Mouse (Mus musculus) spleen, embryonic (tissue): ENCODE data around the gene Atg9a.

Experiments used
- CTCF ChIA-PET: fragments of 350-600 bp; sonication (Branson Sonifier 250); formaldehyde crosslinking; loops from one replicate; lab custom pipeline; 2022; lab: Charles Lee

The Atg9a gene

GRCm38 (mm10) chr1:75179334-75180104 lies 12.5 kb downstream of the Atg9a start:
- CTCF ChIA-PET: no interaction called here

GRCm38 (mm10) chr1:75168472-75169464 lies 23.2 kb downstream of the Atg9a start, which contains the start of gene Zfand2b:
Gene Zfand2b (plus strand): TSS chr1:75168646.
- CTCF ChIA-PET: interaction anchor here (0.7 kb wide), 1 partner anchor 67 kb away, joined by 4 read pairs; the partner anchor contains the start of gene Dnajb2

GRCm38 (mm10) chr1:75168093-75168471 lies 23.9 kb downstream of the Atg9a start:
- CTCF ChIA-PET: interaction anchor here (0.7 kb wide), 1 partner anchor 68 kb away, joined by 4 read pairs; the partner anchor contains the start of gene Dnajb2

GRCm38 (mm10) chr1:75160256-75160617 lies 31.8 kb downstream of the Atg9a start:
- CTCF ChIA-PET: interaction anchor here (0.5 to 0.6 kb wide), 2 partner anchors 303 to 767 kb away, joined by 3 to 18 read pairs; no protein-coding TSS in a partner anchor

- CTCF ChIA-PET: interaction anchor here (0.6 kb wide), 1 partner anchor 766 kb away, joined by 18 read pairs; no protein-coding TSS in a partner anchor
Observed at GRCm38 (mm10) chr1:75159540-75160255, 32.3 kb downstream of the Atg9a start.

GRCm38 (mm10) chr1:75158990-75159389 lies 33.0 kb downstream of the Atg9a start:
- CTCF ChIA-PET: no interaction called here

GRCm38 (mm10) chr1:75155837-75156236 lies 36.2 kb downstream of the Atg9a start:
- CTCF ChIA-PET: interaction anchor here (0.7 kb wide), 1 partner anchor 981 kb away, joined by 4 read pairs; no protein-coding TSS in a partner anchor

- CTCF ChIA-PET: interaction anchor here (0.6 to 0.8 kb wide), 2 partner anchors 12 to 352 kb away, joined by 3 read pairs; no protein-coding TSS in a partner anchor
Observed at GRCm38 (mm10) chr1:75148727-75149126, 43.3 kb downstream of the Atg9a start.

GRCm38 (mm10) chr1:75147411-75148135 lies 44.4 kb downstream of the Atg9a start:
- CTCF ChIA-PET: no interaction called here

- CTCF ChIA-PET: no interaction called here
Observed at GRCm38 (mm10) chr1:75145589-75145988, 46.4 kb downstream of the Atg9a start.

GRCm38 (mm10) chr1:75142301-75143261 lies 49.4 kb downstream of the Atg9a start, which contains the start of the genes Cnppd1 and Retreg2:
Gene Cnppd1 (minus strand): TSS chr1:75142711.
Gene Retreg2 (plus strand): TSS chr1:75142778.
- CTCF ChIA-PET: no interaction called here

GRCm38 (mm10) chr1:75141486-75142190 lies 50.4 kb downstream of the Atg9a start:
- CTCF ChIA-PET: no interaction called here

GRCm38 (mm10) chr1:75140601-75141190 lies 51.3 kb downstream of the Atg9a start:
- CTCF ChIA-PET: interaction anchor here (0.6 kb wide), 1 partner anchor 116 kb away, joined by 4 read pairs; no protein-coding TSS in a partner anchor

- CTCF ChIA-PET: no interaction called here
Observed at GRCm38 (mm10) chr1:75138448-75138847, 53.5 kb downstream of the Atg9a start.

- CTCF ChIA-PET: no interaction called here
Observed at GRCm38 (mm10) chr1:75136730-75137129, 55.3 kb downstream of the Atg9a start.

GRCm38 (mm10) chr1:75136293-75136692 lies 55.7 kb downstream of the Atg9a start:
- CTCF ChIA-PET: no interaction called here

GRCm38 (mm10) chr1:75133421-75134207 lies 58.4 kb downstream of the Atg9a start, which contains the start of gene Slc23a3:
Gene Slc23a3 (minus strand): TSS chr1:75133890.
- CTCF ChIA-PET: no interaction called here
